Mouse (Mus musculus) spleen, adult 2 months (tissue): ENCODE results near the gene Ifnl3.

Source experiments
- CTCF ChIP-seq: fragments of 200-500 bp; IDR thresholded peaks from 2 replicates; pipeline ENCODE4 v1.5.1; 2011; ENCODE audit warnings: mild to moderate bottlenecking, inconsistent platforms; ENCODE audit not compliant: insufficient read depth, insufficient read length, insufficient replicate concordance; ENCODE audit errors: extremely low read depth
- POLR2A ChIP-seq: fragments of 200-500 bp; IDR thresholded peaks from 2 replicates; pipeline ENCODE4 v1.6.1; 2011; ENCODE audit warnings: low read depth, low read length, inconsistent platforms

DNA sequence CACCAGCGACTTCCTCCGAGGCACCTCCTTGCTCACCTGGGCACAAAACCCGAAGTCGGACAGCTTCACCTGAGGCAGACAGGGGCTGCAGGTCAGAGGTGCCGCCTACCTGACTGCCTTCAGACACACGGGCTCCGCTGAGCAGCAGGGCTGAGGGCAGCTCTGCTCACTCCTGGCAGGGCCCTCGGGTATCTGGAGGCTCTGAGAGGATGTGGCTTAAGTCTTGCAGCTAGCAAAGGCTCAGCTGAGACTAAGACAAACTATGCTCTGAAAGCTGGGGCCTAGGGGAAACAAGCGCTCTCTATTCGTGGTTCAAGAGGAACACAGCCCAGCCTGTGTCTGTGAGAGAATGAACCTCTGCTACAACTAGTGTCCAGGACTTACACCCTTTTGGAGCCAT, 38.2 kb downstream of the Ifnl3 start:
- TF ChIP-seq CTCF, result no peak
- no peak for TF ChIP-seq POLR2A
